Mouse (Mus musculus): ENCODE measurements at regions not wholly inside any gene's neighbourhood (a gene's known extent, or its start where the extent isn't known, plus 50 kb on each side); places are given as distances from the start of the nearest gene placed in this dataset.
A peak's percentile ranks its signal among the peaks of the same experiment; 100 is the strongest.
"Not testable (repeated sequence)": the region's sequence is repeated elsewhere in the genome, so short reads cannot be mapped to it uniquely, and the experiment has no call there.

GRCm38 (mm10) chr7:73688451-73688850 lies 51.7 kb upstream of the Fam174b start:
- no peak for DNase-seq (ENCODE audit: low spot score)

GRCm38 (mm10) chr7:73686245-73686644 lies 53.9 kb upstream of the Fam174b start:
- DNase-seq (ENCODE audit: low spot score) = not testable (repeated sequence)

GRCm38 (mm10) chr7:73682756-73683155 lies 57.3 kb upstream of the Fam174b start:
- DNase-seq (ENCODE audit: low spot score) = no peak

GRCm38 (mm10) chr7:73670598-73670997 lies 69.5 kb upstream of the Fam174b start:
- no peak for DNase-seq (ENCODE audit: low spot score)

GRCm38 (mm10) chr7:73668791-73669190 lies 71.3 kb upstream of the Fam174b start:
- DNase-seq (ENCODE audit: low spot score) = no peak

GRCm38 (mm10) chr7:73666921-73667675 lies 73.0 kb upstream of the Fam174b start:
- DNase-seq (ENCODE audit: low spot score) = no peak

GRCm38 (mm10) chr7:73664962-73665361 lies 75.1 kb upstream of the Fam174b start:
- DNase-seq (ENCODE audit: low spot score) = no peak

- no peak for DNase-seq (ENCODE audit: low spot score)
Observed at GRCm38 (mm10) chr7:73662536-73662935, 77.6 kb upstream of the Fam174b start.

- DNase-seq (ENCODE audit: low spot score) = no peak
Observed at GRCm38 (mm10) chr7:73661901-73662300, 78.2 kb upstream of the Fam174b start.

- DNase-seq (ENCODE audit: low spot score) = no peak
Observed at GRCm38 (mm10) chr7:73659551-73659950, 80.6 kb upstream of the Fam174b start.

GRCm38 (mm10) chr7:73657283-73657682 lies 82.8 kb upstream of the Fam174b start:
- DNase-seq (ENCODE audit: low spot score) = no peak

GRCm38 (mm10) chr7:73656424-73656795 lies 83.7 kb upstream of the Fam174b start:
- not testable (repeated sequence) for DNase-seq (ENCODE audit: low spot score)

- DNase-seq (ENCODE audit: low spot score) = no peak
Observed at GRCm38 (mm10) chr7:73655787-73656423, 84.2 kb upstream of the Fam174b start.

- peak; percentile 69 for DNase-seq (ENCODE audit: low spot score)
Observed at GRCm38 (mm10) chr7:73654193-73654871, 85.8 kb upstream of the Fam174b start.

- DNase-seq (ENCODE audit: low spot score) = no peak
Observed at GRCm38 (mm10) chr7:73650909-73651308, 89.2 kb upstream of the Fam174b start.

GRCm38 (mm10) chr7:73648010-73648409 lies 92.1 kb upstream of the Fam174b start:
- peak; percentile 71 for DNase-seq (ENCODE audit: low spot score)

GRCm38 (mm10) chr7:73647140-73647539 lies 93.0 kb upstream of the Fam174b start:
- DNase-seq (ENCODE audit: low spot score) = peak; percentile 38

GRCm38 (mm10) chr7:73646711-73647110 lies 93.4 kb upstream of the Fam174b start:
- DNase-seq (ENCODE audit: low spot score) = no peak

GRCm38 (mm10) chr7:73644362-73644904 lies 95.7 kb upstream of the Fam174b start:
- no peak for DNase-seq (ENCODE audit: low spot score)

- DNase-seq (ENCODE audit: low spot score) = no peak
Observed at GRCm38 (mm10) chr7:73643993-73644335, 96.1 kb upstream of the Fam174b start.

- DNase-seq (ENCODE audit: low spot score) = no peak
Observed at GRCm38 (mm10) chr7:73643306-73643992, 96.7 kb upstream of the Fam174b start.

GRCm38 (mm10) chr7:73640194-73640593 lies 98.6 kb upstream of the Chd2 start:
- no peak for DNase-seq (ENCODE audit: low spot score)
